Mouse (Mus musculus): Measurements from ENCODE around the gene Smim6. TPM values are rescaled to one million over a fixed set of nuclear protein-coding genes. Genes with fewer than 3 reads are reported as not detected.
A peak's percentile ranks its signal among the peaks of the same experiment; 100 is the strongest.

Gene Smim6
- 4.4 and 13.1 TPM in 2 replicates for polyA plus RNA-seq (2011; ENCODE audit: insufficient read depth, insufficient read length, low replicate concordance, missing spikeins)

DNA sequence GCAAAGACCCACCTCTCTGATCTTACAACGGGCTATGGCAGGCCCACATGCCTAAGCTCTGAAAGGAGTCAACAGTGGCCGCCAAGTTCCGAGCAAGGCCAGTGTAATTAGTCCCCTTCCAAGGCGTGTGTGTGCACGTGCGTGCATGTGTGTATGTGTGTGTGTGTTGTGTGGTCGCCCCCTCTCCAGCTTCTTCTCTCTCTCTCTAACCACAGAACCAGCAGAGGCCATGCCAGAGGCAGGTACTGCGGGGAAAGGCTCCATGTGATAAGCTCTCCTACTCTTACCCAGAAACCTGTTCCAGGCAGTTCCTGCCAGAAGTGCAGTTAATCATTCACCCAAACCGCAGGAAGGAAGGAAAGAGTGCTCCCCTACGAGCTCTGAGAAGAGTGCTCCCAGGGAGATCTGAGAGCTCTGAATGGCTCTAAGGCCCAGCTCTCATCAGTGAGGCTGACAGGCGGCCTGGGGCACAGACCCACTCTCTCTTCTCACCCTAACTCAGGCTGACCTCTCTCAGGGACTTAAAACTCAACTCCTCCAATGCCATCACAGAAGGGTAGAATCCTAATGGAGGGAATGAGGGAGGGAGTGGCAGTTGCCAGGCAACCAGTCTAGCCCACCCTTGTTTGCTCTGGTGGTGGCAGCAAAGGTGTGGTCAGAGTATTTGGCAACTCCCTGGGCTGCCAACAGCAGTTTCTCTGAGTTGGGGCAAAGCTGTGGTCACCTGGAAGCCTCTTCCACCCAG lies at the start of gene Smim6:
TSS of gene Smim6 (plus strand) at position 386 of the 745 bp plus-strand sequence.
- Histone ChIP-seq H3K4me3 (replicated peaks; ENCODE audit: control insufficient read depth, low read depth, low read length) (no peak within 1 kb of the TSS), H3K4me1 (ENCODE audit: control insufficient read depth, insufficient read depth, low read length) (peaks cover 19% of the 10 kb centered on the region), H3K27ac (ENCODE audit: control insufficient read depth, insufficient read depth, low read depth, low read length, poor library complexity) (peak within 1 kb of the TSS; percentile 87)
- TF ChIP-seq POLR2A (IDR thresholded peaks at IDR 0.05; ENCODE audit: borderline replicate concordance, control insufficient read depth, low read depth, low read length) (no peak), CTCF (IDR thresholded peaks at IDR 0.05; ENCODE audit: control insufficient read depth, insufficient read depth, low read length) (no peak)
- 11% methylated on average over 11 of the region's 11 CpGs for WGBS

GRCm38 (mm10) chr11:115863895-115864294 lies 47.9 kb upstream of the Smim6 start:
- 76% methylated on average over 8 of the region's 8 CpGs for WGBS
- Histone ChIP-seq H3K4me1 (ENCODE audit: control insufficient read depth, insufficient read depth, low read length) (no peaks in the 10 kb centered on the region), H3K4me3 (replicated peaks; ENCODE audit: control insufficient read depth, low read depth, low read length) (no peak overlapping the region), H3K27ac (ENCODE audit: control insufficient read depth, insufficient read depth, low read depth, low read length, poor library complexity) (no peak overlapping the region)
- TF ChIP-seq CTCF (IDR thresholded peaks at IDR 0.05; ENCODE audit: control insufficient read depth, insufficient read depth, low read length) (no peak), POLR2A (IDR thresholded peaks at IDR 0.05; ENCODE audit: borderline replicate concordance, control insufficient read depth, low read depth, low read length) (no peak)

GRCm38 (mm10) chr11:115869393-115869792 lies 42.4 kb upstream of the Smim6 start:
- H3K4me1 ChIP-seq (ENCODE audit: control insufficient read depth, insufficient read depth, low read length): 0 out of 2 replicates have a peak, but pooled peaks cover 2% of the 10 kb centered on the region

DNA sequence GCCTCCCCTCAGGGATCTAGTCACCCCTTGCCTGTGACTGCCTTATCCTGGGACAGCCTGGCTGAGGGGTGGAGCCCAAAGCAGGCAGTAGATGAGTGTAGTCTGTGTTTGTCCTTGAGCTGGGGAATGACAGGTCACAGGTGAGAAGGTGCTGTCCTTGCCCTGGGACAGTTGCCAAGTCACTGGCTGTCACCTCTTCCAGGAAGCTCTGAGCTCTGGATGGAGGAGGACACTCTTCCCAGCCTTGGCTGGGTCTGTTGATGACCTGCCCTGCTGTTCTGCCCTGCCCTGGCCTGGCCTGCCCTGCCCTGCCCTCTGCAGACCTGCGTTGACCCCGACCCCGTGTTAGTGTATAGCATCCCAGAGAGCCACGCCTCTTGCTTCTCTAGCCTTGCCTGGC lies 39.4 kb upstream of the Smim6 start:
- H3K4me3 ChIP-seq (replicated peaks; ENCODE audit: control insufficient read depth, low read depth, low read length): no peak overlapping the region
- H3K4me1 ChIP-seq (ENCODE audit: control insufficient read depth, insufficient read depth, low read length): 0 out of 2 replicates have a peak, but pooled peaks cover 2% of the 10 kb centered on the region
- no peak for TF ChIP-seq POLR2A (IDR thresholded peaks at IDR 0.05; ENCODE audit: borderline replicate concordance, control insufficient read depth, low read depth, low read length)
- no peak for TF ChIP-seq CTCF (IDR thresholded peaks at IDR 0.05; ENCODE audit: control insufficient read depth, insufficient read depth, low read length)
- 80% methylated on average over 4 of the region's 4 CpGs for WGBS
- no peak overlapping the region for H3K27ac ChIP-seq (ENCODE audit: control insufficient read depth, insufficient read depth, low read depth, low read length, poor library complexity)

More at GRCm38 (mm10) chr11:115869393-115869792, 42.4 kb upstream of the Smim6 start:
- 2% methylated on average over 8 of the region's 8 CpGs for WGBS
- H3K4me3 ChIP-seq (replicated peaks; ENCODE audit: control insufficient read depth, low read depth, low read length): no peak overlapping the region
- no peak overlapping the region for H3K27ac ChIP-seq (ENCODE audit: control insufficient read depth, insufficient read depth, low read depth, low read length, poor library complexity)
- TF ChIP-seq CTCF (IDR thresholded peaks at IDR 0.05; ENCODE audit: control insufficient read depth, insufficient read depth, low read length) (no peak), POLR2A (IDR thresholded peaks at IDR 0.05; ENCODE audit: borderline replicate concordance, control insufficient read depth, low read depth, low read length) (no peak)

DNA sequence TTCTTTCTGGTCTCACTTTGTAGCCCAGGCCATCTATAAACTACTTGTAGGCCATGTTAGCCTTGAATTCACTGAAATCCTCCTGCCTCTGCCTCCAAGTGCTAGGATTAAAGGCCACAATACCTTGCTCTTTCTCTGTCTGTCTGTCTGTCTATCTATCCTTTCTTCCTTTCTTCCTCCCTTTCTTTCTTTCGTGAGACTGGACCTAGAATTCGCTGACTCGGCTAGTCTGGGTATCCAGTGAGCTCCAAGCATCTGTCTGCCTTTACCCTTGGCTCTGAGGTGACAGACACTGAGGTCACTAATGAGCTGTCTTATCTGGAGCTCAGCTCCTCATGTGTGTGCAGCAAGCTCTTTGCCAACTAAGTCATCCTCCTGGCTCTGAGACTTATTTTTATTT lies 35.9 kb upstream of the Smim6 start:
- H3K27ac ChIP-seq (ENCODE audit: control insufficient read depth, insufficient read depth, low read depth, low read length, poor library complexity): no peak overlapping the region
- no peak for TF ChIP-seq CTCF (IDR thresholded peaks at IDR 0.05; ENCODE audit: control insufficient read depth, insufficient read depth, low read length)
- TF ChIP-seq POLR2A (IDR thresholded peaks at IDR 0.05; ENCODE audit: borderline replicate concordance, control insufficient read depth, low read depth, low read length): no peak
- WGBS: 77% methylated on average over 3 of the region's 3 CpGs
- H3K4me1 ChIP-seq (ENCODE audit: control insufficient read depth, insufficient read depth, low read length): no peaks in the 10 kb centered on the region
- no peak overlapping the region for H3K4me3 ChIP-seq (replicated peaks; ENCODE audit: control insufficient read depth, low read depth, low read length)

DNA sequence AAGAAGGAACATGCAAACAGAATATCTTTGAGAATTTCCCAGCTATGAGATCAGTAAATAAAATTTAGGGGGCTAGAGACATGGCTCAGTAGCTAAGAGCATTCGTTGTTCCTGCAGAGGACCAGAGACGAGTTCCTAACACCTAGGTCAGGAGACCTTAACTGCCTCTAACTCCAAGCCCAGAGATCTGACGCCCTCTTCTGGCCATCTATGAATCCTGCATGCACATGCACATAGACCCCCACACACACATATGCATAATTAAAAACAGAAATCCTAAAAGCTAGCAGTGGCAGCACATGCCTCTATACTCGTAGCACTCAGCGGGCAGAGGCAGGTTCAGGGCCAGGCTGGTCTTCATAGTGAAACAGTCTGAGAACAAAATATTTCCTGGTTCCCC lies 35.4 kb upstream of the Smim6 start:
- no peak overlapping the region for H3K27ac ChIP-seq (ENCODE audit: control insufficient read depth, insufficient read depth, low read depth, low read length, poor library complexity)
- 82% methylated on average over 5 of the region's 5 CpGs for WGBS
- H3K4me3 ChIP-seq (replicated peaks; ENCODE audit: control insufficient read depth, low read depth, low read length): no peak overlapping the region
- TF ChIP-seq POLR2A (IDR thresholded peaks at IDR 0.05; ENCODE audit: borderline replicate concordance, control insufficient read depth, low read depth, low read length) (no peak), CTCF (IDR thresholded peaks at IDR 0.05; ENCODE audit: control insufficient read depth, insufficient read depth, low read length) (no peak)
- H3K4me1 ChIP-seq (ENCODE audit: control insufficient read depth, insufficient read depth, low read length): no peaks in the 10 kb centered on the region

GRCm38 (mm10) chr11:115877174-115877755 lies 34.6 kb upstream of the Smim6 start:
- Histone ChIP-seq H3K27ac (ENCODE audit: control insufficient read depth, insufficient read depth, low read depth, low read length, poor library complexity) (no peak overlapping the region), H3K4me1 (ENCODE audit: control insufficient read depth, insufficient read depth, low read length) (no peaks in the 10 kb centered on the region), H3K4me3 (replicated peaks; ENCODE audit: control insufficient read depth, low read depth, low read length) (no peak overlapping the region)
- no peak for TF ChIP-seq POLR2A (IDR thresholded peaks at IDR 0.05; ENCODE audit: borderline replicate concordance, control insufficient read depth, low read depth, low read length)
- TF ChIP-seq CTCF (IDR thresholded peaks at IDR 0.05; ENCODE audit: control insufficient read depth, insufficient read depth, low read length): no peak
- whole genome bisulfite sequencing: 29% methylated on average over 6 of the region's 6 CpGs

- H3K27ac ChIP-seq (ENCODE audit: control insufficient read depth, insufficient read depth, low read depth, low read length, poor library complexity): no peak overlapping the region
- H3K4me3 ChIP-seq (replicated peaks; ENCODE audit: control insufficient read depth, low read depth, low read length): no peak overlapping the region
- WGBS: 89% methylated on average over 8 of the region's 8 CpGs
- H3K4me1 ChIP-seq (ENCODE audit: control insufficient read depth, insufficient read depth, low read length): no peaks in the 10 kb centered on the region
- TF ChIP-seq POLR2A (IDR thresholded peaks at IDR 0.05; ENCODE audit: borderline replicate concordance, control insufficient read depth, low read depth, low read length) (no peak), CTCF (IDR thresholded peaks at IDR 0.05; ENCODE audit: control insufficient read depth, insufficient read depth, low read length) (no peak)
These were observed 33.7 kb upstream of the Smim6 start for GRCm38 (mm10) chr11:115878071-115878470.
